Mouse (Mus musculus) megakaryocyte, embryonic 14.5 days (primary cell): ENCODE results near the gene Pcmtd2.

ENCODE experiments used
- FLI1 ChIP-seq: IDR thresholded peaks from 2 replicates; pipeline ENCODE4 v1.6.1; 2012; ENCODE audit warnings: low read length, inconsistent platforms, mixed read lengths
- GATA1 ChIP-seq: IDR thresholded peaks from 3 replicates; pipeline ENCODE4 v1.6.1; 2012; ENCODE audit warnings: mixed read lengths, low read length, inconsistent platforms, borderline replicate concordance

- TF ChIP-seq GATA1 (no peak), FLI1 (no peak)
Measured at GRCm38 (mm10) chr2:181883022-181883749, 45.5 kb downstream of the Pcmtd2 start.
